Mouse (Mus musculus) urinary bladder, postnatal 25 days (tissue): ENCODE measurements around the gene Gm42372.

Source experiments
- DNase-seq: peaks from one replicate; pipeline ENCODE4 v3.0.0; 2022; ENCODE audit warnings: low spot score

Gm42372 gene

GRCm38 (mm10) chr7:16961678-16962077 lies 21.2 kb upstream of the Gm42372 start:
- DNase-seq: no peak

- no peak for DNase-seq
Measured at GRCm38 (mm10) chr7:16968414-16968813, 14.5 kb upstream of the Gm42372 start.

- DNase-seq: no peak
Measured at GRCm38 (mm10) chr7:16971160-16971559, 11.7 kb upstream of the Gm42372 start.

DNA sequence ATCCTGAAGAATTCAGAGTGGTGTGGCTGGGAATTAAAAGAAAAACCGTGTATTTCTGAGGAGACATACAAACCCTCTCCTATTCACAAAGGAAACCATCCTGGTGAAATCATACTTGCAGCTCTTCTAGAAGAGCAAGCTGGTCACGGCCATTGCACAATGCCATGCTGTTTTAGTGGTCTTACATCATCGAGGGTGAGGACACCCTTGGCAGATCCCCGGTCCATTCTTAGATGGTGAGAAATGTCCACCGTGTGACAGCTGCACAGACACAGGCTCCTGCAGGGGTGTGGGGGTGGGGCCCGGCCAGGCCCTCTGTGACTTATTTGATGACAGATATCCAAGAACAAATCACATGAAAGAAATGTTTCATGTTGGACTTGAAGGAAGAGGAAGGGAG lies 8.9 kb upstream of the Gm42372 start:
- DNase-seq: no peak

GRCm38 (mm10) chr7:16976298-16976697 lies 6.6 kb upstream of the Gm42372 start:
- no peak for DNase-seq

DNA sequence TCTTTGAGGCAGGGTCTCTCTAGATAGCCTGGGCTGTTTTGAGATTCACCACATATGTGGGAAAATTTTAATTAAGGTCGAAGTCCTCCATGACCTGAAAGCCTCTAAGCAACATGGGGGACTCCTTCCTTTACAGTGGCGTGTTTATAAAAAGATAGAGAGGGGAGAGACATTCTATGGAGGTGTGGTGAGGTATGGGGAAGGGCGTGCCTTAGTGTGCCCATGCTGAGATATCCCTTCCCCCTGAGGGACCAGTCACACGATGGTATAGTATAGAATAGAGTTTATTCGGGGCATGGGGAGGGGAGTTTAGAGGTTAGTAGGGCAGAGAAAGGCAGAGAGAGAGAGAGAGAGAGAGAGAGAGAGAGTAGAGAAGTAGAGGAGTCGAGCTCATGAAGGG lies 4.7 kb upstream of the Gm42372 start:
- no peak for DNase-seq

GRCm38 (mm10) chr7:16978593-16978992 lies 4.3 kb upstream of the Gm42372 start:
- DNase-seq: no peak

- DNase-seq: peak; percentile 26
Measured at GRCm38 (mm10) chr7:16980348-16980747, 2.5 kb upstream of the Gm42372 start.

GRCm38 (mm10) chr7:16987541-16988149 lies 4.8 kb downstream of the Gm42372 start:
- no peak for DNase-seq

- DNase-seq: no peak
Measured at GRCm38 (mm10) chr7:16988405-16988804, 5.5 kb downstream of the Gm42372 start.

DNA sequence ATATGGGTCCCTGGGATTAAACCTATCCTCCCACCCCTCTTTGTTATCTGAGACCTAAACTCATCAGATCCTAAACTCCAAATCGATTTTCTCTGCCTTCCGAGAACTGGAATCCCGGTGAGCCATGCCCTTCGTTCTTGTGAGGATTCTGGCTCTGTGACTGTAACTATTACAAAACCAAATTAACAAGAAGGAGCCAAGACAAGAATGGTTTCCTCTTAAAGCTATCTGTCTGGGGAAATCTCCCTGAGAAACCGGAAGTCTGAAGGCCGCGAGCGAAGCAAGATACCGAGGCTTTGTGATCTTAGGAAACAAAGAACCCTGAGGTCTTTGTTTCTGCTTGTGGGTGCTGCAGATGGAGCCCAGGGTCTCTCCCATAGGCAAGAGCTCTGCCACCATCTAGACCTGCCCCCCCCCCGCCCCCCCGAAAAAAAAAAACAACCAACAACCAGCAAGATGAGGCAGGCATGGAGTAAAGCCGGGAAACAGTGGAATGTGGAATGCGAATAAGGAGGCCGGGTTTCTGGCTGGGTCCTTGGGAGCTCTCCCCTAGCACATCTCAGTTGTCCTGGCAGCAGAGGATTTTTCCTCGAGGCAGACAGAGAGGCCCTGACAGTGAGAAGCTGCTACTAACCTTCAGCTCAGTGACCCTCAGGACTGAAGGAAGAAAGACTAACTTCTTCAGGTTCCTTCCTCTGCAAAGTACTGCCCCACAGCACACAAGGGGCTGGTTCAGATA lies 7.3 kb downstream of the Gm42372 start:
- no peak for DNase-seq

DNA sequence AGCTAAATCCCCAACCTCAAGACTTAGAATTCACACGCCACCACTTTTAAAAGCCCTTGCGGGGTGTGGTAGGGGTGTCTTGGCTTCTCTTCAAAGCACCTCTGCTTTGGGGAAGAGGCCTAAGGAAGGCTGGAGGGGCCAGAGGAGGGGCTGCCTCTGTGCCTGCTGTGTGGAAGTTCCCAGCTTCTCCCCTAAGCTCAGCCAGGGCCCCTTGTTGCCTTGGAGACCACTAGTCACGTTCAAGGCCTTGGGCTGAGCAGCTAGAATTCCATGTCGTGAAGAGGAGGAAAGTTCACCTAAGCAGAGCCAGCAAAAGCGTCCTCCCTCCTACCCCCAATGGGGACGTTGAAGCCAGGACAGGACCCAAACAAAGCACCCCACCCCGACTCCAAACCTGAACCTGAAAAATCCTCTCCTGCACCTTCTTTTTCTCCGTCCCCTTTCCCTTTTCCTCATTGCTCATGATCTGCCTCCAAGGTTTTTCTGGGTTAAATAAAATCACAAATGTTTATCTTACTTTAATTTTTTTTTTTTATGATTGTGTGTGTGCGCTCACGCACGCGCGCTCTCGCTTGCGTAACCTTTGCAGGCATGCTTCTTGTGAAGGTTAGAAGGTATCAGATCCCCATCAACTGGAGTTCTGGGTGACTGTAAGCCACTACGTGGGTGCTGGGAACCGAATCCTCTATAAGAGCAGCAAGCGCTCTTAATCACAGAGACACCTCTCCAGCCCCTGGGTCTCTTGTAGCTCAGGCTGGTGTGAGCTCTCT lies 9.0 kb downstream of the Gm42372 start:
- DNase-seq: no peak

- no peak for DNase-seq
Measured at GRCm38 (mm10) chr7:16992451-16992807, 9.5 kb downstream of the Gm42372 start, which contains the start of gene Ccdc8. Gene Ccdc8, plus strand, starts transcription at chr7:16992708.

- DNase-seq: peak; percentile 56
Measured at GRCm38 (mm10) chr7:16993651-16994399, 10.9 kb downstream of the Gm42372 start.

- DNase-seq: no peak
Measured at GRCm38 (mm10) chr7:16994400-16994799, 11.5 kb downstream of the Gm42372 start.

DNA sequence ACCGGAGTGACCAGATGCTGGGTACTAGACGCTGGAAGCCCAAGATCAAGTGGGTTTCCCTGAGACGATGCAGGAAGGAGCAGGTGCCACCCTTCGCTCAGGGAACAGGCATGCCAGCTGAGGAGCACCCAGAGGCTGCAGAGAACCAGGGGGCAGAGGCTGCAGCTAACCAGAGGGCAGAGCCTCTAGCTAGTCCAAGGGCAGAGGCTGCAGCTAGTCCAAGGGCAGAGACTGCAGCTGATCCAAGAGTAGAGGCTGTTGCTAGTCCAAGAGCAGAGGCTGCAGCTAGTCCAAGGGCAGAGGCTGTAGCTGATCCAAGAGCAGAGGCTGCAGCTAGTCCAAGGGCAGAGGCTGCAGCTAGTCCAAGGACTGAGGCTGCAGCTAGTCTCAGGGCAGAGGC lies 12.5 kb downstream of the Gm42372 start:
- DNase-seq: no peak

- DNase-seq: no peak
Measured at GRCm38 (mm10) chr7:16999233-16999632, 16.3 kb downstream of the Gm42372 start.

DNA sequence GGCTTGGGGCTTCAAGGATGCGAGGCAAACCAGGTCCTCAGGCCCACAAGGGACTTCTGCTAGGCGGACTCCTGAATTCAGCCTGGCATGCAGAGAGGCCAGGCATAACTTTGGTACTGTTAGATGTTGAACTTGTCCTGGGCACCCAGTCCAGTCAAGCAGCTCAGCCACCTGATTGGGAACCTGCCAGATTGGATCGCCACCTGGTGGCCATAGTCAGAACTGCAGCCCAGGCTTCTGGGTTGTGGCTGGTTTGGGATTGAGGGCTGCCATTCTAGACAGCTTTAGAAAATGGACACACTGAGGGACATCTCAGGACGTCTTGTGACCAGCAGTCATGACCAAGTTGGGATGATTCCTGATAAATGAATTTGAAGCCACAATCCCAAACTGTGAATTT lies 16.8 kb downstream of the Gm42372 start:
- peak; percentile 91 for DNase-seq

DNA sequence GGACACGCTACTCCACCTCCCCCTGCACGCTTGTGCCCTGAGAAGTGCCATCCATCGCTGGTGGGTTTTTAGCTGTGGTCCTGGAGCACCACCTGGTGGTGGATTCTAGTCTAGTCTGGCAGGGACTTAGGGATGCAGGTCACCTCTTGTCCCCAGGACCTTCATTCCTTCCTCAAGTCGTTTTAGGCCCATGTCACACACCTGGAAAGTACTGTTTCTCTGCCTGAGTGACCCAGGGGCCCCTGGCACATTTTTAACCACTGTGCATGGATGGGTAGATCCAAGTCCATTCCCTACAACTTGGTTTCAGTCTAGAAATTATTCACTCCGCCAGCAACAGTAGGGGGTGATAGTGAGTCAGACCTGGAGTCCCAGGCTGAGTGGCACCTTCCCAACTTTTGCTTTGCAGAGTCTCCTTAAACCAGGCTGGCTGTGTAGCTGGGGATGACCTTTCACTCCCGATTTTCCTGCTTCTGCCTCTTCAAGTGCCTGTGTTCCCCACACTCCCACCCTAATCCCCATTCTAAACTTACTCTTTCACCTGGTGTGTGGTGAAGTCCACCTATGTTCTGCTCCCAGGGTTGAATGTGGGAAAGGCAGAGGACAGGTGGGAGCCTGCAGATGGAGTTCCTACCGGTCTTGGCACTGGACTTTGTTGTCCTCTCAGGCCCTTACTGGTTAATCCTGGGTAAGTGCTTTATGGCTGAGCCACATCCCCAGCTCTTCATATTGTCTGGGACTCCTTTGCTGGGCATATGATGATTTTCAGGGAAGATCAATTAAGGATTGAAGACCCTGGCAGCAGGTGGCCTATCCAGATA lies 19.7 kb downstream of the Gm42372 start:
- DNase-seq: peak; percentile 69

GRCm38 (mm10) chr7:17003230-17003960 lies 20.5 kb downstream of the Gm42372 start:
- no peak for DNase-seq

- DNase-seq: no peak
Measured at GRCm38 (mm10) chr7:17004716-17005115, 21.8 kb downstream of the Gm42372 start.
